Mouse (Mus musculus) lung, embryonic 14.5 days (tissue): Measurements from ENCODE around the gene Oas1g. TPM values are rescaled to one million over a fixed set of nuclear protein-coding genes. Genes with fewer than 3 reads are reported as not detected.
"Not testable (repeated sequence)": the region's sequence is repeated elsewhere in the genome, so short reads cannot be mapped to it uniquely, and the experiment has no call there.

Source experiments
- ATAC-seq: fragments of 200-750 bp; cut with Nextera tagmentation; 2 replicates; pipeline ENCODE4 v1.8.0; 2017; ENCODE audit warnings: mild to moderate bottlenecking, moderate TSS enrichment, moderate library complexity; ENCODE audit not compliant: insufficient read depth
- DNase-seq: peaks from one replicate; pipeline ENCODE4 v3.0.0-alpha.2; 2015
- H3K27ac ChIP-seq: fragments of 300-500 bp; sonication (generic); 2 replicates; pipeline ENCODE4 v1.5.1; 2014; ENCODE audit warnings: low read depth, mild to moderate bottlenecking, moderate library complexity
- H3K27me3 ChIP-seq: fragments of 300-500 bp; sonication (generic); 2 replicates; pipeline ENCODE4 v1.6.1; 2014; ENCODE audit warnings: low read length, control low read depth; ENCODE audit not compliant: insufficient read depth
- H3K36me3 ChIP-seq: fragments of 300-500 bp; sonication (generic); 2 replicates; pipeline ENCODE4 v1.6.1; 2014; ENCODE audit warnings: control low read depth; ENCODE audit not compliant: insufficient read depth
- H3K4me1 ChIP-seq: fragments of 300-500 bp; sonication (generic); 2 replicates; pipeline ENCODE4 v1.6.1; 2014; ENCODE audit warnings: antibody characterized with exemption, control low read depth; ENCODE audit not compliant: insufficient read depth
- H3K4me2 ChIP-seq: fragments of 300-500 bp; sonication (generic); 2 replicates; pipeline ENCODE4 v1.6.1; 2014; ENCODE audit warnings: mild to moderate bottlenecking
- H3K4me3 ChIP-seq: fragments of 300-500 bp; sonication (generic); 2 replicates; pipeline ENCODE4 v1.5.1; 2014; ENCODE audit warnings: low read depth, low read length
- H3K9ac ChIP-seq: fragments of 300-500 bp; sonication (generic); 2 replicates; pipeline ENCODE4 v1.6.1; 2014
- H3K9me3 ChIP-seq: fragments of 300-500 bp; sonication (generic); 2 replicates; pipeline ENCODE4 v1.6.1; 2016; ENCODE audit warnings: low read depth, low read length, control low read depth
- CTCF ChIP-seq: IDR thresholded peaks from 2 replicates; pipeline ENCODE4 v1.5.1; 2016; ENCODE audit warnings: antibody characterized with exemption, low read depth
- WGBS: fragments of 180-500 bp; shearing (Covaris S2); extraction: QIAGEN DNeasy Blood & Tissue Kit; methylation state at CpG from one replicate; pipeline ENCODE4 v1.1.7; 2014; 5-methylcytosine and 5-hydroxymethylcytosine counted together
- polyA plus RNA-seq: library from polyadenylated mRNA; unstranded; fragments of >200 nt; fragmentation: Nextera tagmentation; extraction: Ambion mirVana; gene quantifications from 2 replicates; pipeline ENCODE4 v1.2.1, GENCODE M21; 2014

Gene Oas1g
- polyA plus RNA-seq = 0.20 TPM in 1 of 2 replicates, not detected in the other

- not testable (repeated sequence) for H3K36me3 ChIP-seq, H3K4me3 ChIP-seq, ATAC-seq, H3K4me1 ChIP-seq, H3K27ac ChIP-seq, H3K27me3 ChIP-seq, H3K4me2 ChIP-seq, H3K9me3 ChIP-seq, DNase-seq, H3K9ac ChIP-seq
- 3% methylated on average over 5 of the region's 9 CpGs for WGBS
These were observed at the start of gene Oas1g for GRCm38 (mm10) chr5:120887413-120887812. Oas1g (minus strand) TSS chr5:120887613.

GRCm38 (mm10) chr5:120933966-120934365 is 46.6 kb upstream of the Oas1g start:
- 13% methylated on average over 5 of the region's 5 CpGs for WGBS
- Histone ChIP-seq H3K36me3 (no peaks in the 10 kb centered on the region), H3K9ac (no peak overlapping the region), H3K27ac (no peak overlapping the region), H3K4me3 (no peak overlapping the region), H3K9me3 (no peaks in the 10 kb centered on the region), H3K4me1 (no peaks in the 10 kb centered on the region), H3K27me3 (no peaks in the 10 kb centered on the region), H3K4me2 (no peak overlapping the region)
- TF ChIP-seq CTCF = no peak
- ATAC-seq (no peak), DNase-seq (no peak)

DNA sequence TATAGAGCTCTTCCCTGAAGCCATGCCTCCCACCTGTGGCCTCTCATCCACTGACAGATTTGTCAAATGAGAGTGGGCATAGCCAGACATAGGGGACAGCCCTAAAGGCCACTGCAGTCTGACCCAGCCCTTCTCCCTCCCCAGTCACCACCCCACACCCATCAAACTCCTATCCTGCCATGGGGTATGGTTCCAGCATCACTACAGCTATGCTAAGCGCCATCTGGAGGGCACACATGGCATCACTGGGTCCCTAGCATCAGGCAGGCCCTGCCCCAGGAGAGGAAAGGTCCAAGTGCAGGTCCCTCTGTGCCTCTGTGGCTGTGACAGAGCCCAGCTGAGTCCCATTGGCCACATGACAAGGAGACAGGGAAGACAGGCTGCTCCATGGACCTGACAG is 39.6 kb upstream of the Oas1g start:
- DNase-seq = no peak

GRCm38 (mm10) chr5:120926311-120926710 is 38.9 kb upstream of the Oas1g start:
- not testable (repeated sequence) for H3K9ac ChIP-seq, H3K27ac ChIP-seq, H3K27me3 ChIP-seq, DNase-seq, H3K4me2 ChIP-seq, H3K4me1 ChIP-seq, ATAC-seq, H3K4me3 ChIP-seq, H3K36me3 ChIP-seq, H3K9me3 ChIP-seq
- 38% methylated on average over 2 of the region's 2 CpGs for WGBS

More for the DNA sequence above, 39.6 kb upstream of the Oas1g start:
- peak; percentile 58 for TF ChIP-seq CTCF
- Histone ChIP-seq H3K36me3 (no peaks in the 10 kb centered on the region), H3K4me1 (no peaks in the 10 kb centered on the region), H3K27ac (no peak overlapping the region), H3K9ac (no peak overlapping the region), H3K4me2 (no peak overlapping the region), H3K27me3 (no peaks in the 10 kb centered on the region), H3K9me3 (no peaks in the 10 kb centered on the region), H3K4me3 (no peak overlapping the region)
- WGBS = 0% methylated on average over 1 of the region's 1 CpGs
- ATAC-seq = no peak

DNA sequence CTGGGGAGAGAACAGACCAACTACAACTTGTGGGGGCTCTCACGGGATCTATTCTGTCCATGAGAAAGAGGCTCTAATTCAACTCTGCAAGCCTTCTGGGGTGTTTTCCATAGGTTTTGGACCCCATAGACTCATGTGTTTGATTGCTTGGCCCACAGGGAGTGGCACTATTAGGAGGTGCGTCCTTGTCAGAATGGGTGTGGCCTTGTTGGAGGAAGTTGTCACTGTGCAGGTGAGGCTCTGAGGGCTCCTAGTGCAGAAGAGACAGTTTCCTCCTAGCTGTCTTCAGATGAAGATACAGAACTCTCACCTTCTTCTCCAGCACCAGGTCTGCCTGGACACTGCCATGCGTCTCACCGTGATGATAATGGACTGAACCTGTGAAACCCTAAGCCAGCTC is 37.1 kb upstream of the Oas1g start:
- not testable (repeated sequence) for H3K36me3 ChIP-seq, H3K4me3 ChIP-seq, DNase-seq, H3K4me2 ChIP-seq, H3K9me3 ChIP-seq, H3K27me3 ChIP-seq, H3K9ac ChIP-seq, H3K4me1 ChIP-seq, H3K27ac ChIP-seq, ATAC-seq
- 63% methylated on average over 4 of the region's 4 CpGs for WGBS

- no peak for DNase-seq
- TF ChIP-seq CTCF = no peak
- WGBS = 52% methylated on average over 4 of the region's 4 CpGs
These were observed 36.6 kb upstream of the Oas1g start for GRCm38 (mm10) chr5:120923969-120924368.

DNA sequence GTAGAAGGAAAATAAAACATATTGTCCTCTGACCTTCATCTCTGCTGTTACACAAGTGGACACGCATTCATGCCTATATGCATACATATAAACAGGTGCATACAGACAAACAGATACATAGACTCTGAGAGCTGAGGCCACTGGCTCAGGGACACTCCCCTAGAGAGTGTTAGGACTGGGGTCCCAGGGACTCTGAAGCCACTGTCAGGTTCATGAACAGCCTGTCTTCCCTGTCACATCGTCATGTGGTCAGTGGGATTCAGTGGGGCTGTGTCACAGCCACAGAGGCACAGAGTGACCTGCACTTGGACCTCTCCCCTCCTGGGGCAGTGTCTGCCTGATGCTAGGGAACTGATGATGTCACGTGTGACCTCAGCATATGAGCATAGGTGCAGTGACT is 32.9 kb upstream of the Oas1g start:
- Histone ChIP-seq H3K4me1 (no peaks in the 10 kb centered on the region), H3K27ac (no peak overlapping the region), H3K9ac (no peak overlapping the region), H3K4me3 (no peak overlapping the region), H3K27me3 (no peaks in the 10 kb centered on the region), H3K36me3 (no peaks in the 10 kb centered on the region), H3K4me2 (no peak overlapping the region), H3K9me3 (no peaks in the 10 kb centered on the region)
- TF ChIP-seq CTCF = no peak
- DNase-seq (no peak), ATAC-seq (no peak)
- WGBS = 76% methylated on average over 3 of the region's 3 CpGs

More at GRCm38 (mm10) chr5:120923969-120924368, 36.6 kb upstream of the Oas1g start:
- no peaks in the 10 kb centered on the region for H3K4me1 ChIP-seq
- H3K4me3 ChIP-seq = no peak overlapping the region
- H3K4me2 ChIP-seq = no peak overlapping the region
- ATAC-seq = no peak
- H3K9ac ChIP-seq = no peak overlapping the region
- no peaks in the 10 kb centered on the region for H3K27me3 ChIP-seq
- H3K9me3 ChIP-seq = no peaks in the 10 kb centered on the region
- H3K27ac ChIP-seq = no peak overlapping the region
- H3K36me3 ChIP-seq = no peaks in the 10 kb centered on the region

GRCm38 (mm10) chr5:120919156-120919935 is 31.9 kb upstream of the Oas1g start:
- not testable (repeated sequence) for H3K9me3 ChIP-seq, H3K27ac ChIP-seq, H3K4me3 ChIP-seq, H3K4me2 ChIP-seq, H3K4me1 ChIP-seq, H3K36me3 ChIP-seq, DNase-seq, ATAC-seq, H3K27me3 ChIP-seq, H3K9ac ChIP-seq
- 55% methylated on average over 2 of the region's 2 CpGs for WGBS

GRCm38 (mm10) chr5:120914204-120914603 is 26.8 kb upstream of the Oas1g start, which contains the start of gene Oas1d:
Oas1d (plus strand) TSS chr5:120914536.
- not testable (repeated sequence) for H3K27me3 ChIP-seq, H3K4me2 ChIP-seq, H3K9me3 ChIP-seq, H3K27ac ChIP-seq, H3K9ac ChIP-seq, H3K4me3 ChIP-seq, DNase-seq, H3K4me1 ChIP-seq, H3K36me3 ChIP-seq, ATAC-seq
- 30% methylated on average over 8 of the region's 8 CpGs for WGBS
